Mouse (Mus musculus) B cell, adult 2 months (primary cell): ENCODE results near the gene Trpm3.
A peak's percentile ranks its signal among the peaks of the same experiment; 100 is the strongest.

Experiments used
- DNase-seq, 2 experiments: peaks; one replicate each; pipeline ENCODE4 v3.0.0; 2022

Gene Trpm3

DNA sequence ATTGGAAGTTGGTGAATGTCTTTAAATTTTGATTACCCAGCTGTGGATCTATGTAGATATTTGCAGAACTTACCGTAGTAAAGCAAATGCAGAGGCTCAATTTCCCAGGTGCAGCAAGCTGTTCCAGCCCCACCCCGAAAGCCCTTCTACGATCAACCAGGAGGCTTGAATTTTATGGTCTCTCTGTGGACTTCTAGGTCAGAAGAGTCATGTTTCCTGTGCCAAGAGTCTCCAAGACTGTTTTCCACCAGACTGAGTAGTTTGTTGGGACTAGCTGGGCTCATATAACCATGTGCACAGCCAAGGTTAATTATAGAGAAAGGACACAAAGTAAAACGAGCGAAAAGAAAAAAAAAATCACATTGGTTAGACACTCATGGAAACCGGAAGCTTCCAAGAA, 364.6 kb downstream of the Trpm3 start:
- no peak for DNase-seq

DNA sequence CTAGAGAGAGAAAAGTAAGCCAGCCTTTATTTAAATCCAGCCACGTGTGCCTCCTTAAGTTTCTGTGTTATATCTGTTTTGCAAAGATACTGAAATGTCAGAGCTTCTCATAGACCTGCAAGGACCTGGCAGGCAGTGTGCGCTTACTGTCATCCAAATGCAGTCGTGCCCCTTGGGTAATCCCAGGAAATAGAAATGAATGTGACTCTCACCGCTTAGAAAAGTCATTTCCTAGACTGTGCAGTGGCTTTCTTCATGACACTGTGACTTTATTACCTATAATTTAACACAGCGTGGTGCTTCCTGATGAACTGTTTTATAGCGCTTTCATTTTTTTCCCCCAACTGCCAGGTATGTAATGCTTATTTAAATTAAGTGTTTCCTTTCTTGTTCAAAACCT, 379.7 kb downstream of the Trpm3 start:
- DNase-seq = no peak

GRCm38 (mm10) chr19:22527944-22528343, 389.1 kb downstream of the Trpm3 start:
- DNase-seq = no peak

GRCm38 (mm10) chr19:22542990-22543709, 404.3 kb downstream of the Trpm3 start:
- DNase-seq = no peak

GRCm38 (mm10) chr19:22552179-22552578, 413.3 kb downstream of the Trpm3 start:
- DNase-seq = peak; percentile 52 to 55

DNA sequence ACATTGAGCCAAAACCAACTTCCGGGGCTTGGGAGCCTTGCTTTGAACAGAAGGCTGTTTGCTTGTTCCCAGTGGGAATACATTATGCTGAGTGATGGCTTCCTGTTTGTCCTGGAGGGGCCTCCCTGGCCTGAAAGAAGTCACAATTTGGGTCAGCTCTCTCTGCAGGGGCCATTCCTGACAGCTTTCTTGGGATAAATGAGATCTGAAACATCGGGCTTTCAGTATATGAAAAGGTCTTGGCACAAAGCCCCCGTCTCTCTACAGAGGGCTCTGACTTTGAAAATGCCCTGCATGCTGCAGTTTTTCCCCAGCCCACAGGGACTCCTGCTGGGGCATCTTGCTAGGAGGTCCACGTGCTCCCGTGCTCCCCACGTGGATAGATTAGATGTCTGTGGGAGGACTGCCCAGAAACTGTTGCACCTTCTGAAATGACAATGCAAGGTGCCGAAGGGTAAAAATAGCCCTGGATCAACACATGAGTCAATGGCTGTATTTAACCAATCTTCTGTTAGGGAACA, 415.6 kb downstream of the Trpm3 start:
- DNase-seq = no peak

GRCm38 (mm10) chr19:22572396-22572795, 433.6 kb downstream of the Trpm3 start:
- no peak for DNase-seq

DNA sequence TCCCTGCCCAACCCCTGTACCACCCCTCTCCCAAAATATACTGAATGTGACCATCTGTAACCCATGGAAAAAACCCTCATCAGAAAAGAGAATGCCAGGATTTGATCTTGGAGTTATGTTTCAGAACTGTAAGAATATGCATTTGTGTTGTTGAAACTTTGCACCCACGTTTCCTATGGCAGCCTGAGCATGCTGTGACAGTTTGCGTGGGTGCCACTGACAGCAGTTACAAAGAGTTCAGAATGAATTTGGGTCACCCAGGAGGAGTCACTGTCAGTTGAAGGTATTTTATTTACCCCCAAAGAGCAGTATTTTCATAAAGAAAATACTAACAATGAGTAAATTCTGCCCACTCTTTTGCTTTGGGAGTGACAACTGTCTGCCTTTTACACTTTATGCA, 434.0 kb downstream of the Trpm3 start:
- no peak for DNase-seq

DNA sequence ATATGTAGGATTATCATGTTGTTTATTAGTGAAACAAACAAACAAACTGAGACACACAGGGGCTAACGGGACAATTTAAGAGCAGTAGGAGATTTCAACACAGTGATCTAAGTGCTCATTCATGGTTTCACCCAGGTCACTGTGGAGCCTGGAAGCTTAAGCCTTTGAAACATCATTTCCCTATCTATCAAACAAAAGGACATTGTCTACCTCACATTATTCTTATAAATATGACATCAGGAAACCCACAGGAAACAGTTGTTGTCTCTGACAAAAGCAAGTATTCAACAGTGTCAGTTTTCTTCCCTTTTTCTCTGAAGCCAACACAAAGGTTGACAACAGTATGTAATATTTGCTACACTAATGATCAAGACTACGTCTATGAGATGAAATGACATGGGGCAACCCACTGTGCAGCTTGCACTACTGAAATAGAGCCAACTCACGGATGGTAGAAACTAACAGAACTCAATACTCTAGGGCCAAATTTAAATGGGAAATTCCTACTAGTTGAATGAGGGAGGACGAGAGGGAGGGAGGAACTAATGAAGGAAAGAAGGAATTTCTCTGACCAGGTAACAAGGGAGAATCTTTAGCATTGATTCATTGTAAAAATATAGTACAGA, 443.4 kb downstream of the Trpm3 start:
- DNase-seq = no peak

- no peak for DNase-seq
These were observed 455.6 kb downstream of the Trpm3 start for GRCm38 (mm10) chr19:22594492-22594891.

DNA sequence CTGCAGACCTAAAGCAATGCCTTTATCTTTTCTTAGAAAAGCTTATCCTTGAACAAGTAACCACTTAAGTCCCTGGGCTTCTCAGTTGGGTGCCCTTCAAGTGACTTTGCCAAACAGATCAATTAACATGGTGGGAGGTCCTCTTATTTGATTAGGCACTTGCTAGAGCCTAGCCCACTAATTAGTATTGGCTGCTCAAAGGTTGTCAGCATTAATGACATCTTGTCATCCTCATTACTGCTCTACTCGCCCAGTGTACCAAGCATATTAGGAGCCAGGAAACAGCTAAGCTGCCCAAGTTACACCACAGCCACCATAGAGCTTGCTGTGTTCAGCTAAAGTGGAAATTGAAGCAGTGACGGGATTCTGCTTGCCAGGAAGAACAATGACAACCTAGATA, 456.4 kb downstream of the Trpm3 start:
- no peak for DNase-seq

GRCm38 (mm10) chr19:22596715-22597114, 457.9 kb downstream of the Trpm3 start:
- no peak for DNase-seq

DNA sequence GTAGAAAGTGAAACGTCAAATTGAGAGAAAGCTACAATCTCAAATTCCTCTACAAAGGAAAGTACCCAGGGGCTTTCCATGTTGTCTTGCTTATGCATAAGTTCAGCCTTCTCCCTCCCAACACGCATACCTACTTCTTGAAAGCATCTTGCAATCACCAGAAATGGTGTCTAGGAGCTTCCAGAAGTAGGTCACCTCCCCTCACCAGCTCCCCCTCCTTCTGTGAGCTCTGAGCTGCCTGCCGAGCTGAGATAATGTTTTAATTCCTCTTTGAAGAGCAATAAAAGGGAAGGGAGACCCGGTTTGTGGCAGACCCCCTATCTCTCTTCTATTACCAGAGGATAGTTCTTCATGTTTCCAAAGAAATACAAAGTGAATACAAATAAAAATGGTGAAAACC, 465.5 kb downstream of the Trpm3 start:
- DNase-seq = no peak

DNA sequence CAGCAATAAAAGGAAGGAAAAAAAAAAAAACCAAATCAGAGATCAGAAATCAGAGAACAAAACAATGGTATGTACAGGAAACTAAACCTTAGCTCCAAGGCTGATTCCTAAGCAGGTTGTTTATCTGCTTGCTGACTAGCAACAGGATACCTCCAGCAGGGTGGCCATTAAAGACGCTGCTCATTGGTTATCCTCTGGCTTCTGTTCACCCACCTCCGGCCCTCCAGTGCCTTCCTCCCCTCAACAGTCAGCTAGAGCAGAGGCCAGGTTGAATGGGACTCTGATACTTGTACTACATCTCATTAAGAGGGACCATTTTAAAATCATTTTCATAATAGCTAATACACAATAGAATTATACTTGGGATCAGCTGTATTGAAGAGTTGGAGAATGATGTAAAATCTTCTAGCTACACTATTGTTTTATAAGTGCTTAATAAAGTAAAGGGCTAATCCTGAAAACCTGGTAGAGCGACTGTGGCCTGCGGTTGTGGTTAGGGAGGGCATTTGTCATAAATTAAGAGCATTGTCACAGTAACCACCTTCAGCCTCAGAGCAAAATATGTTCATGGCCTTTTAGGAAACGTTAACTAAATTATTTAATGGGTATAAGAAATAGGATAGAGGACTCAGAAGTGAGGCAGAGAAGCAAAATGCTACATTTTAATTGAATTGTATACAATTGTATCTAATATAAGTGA, 469.3 kb downstream of the Trpm3 start:
- no peak for DNase-seq

DNA sequence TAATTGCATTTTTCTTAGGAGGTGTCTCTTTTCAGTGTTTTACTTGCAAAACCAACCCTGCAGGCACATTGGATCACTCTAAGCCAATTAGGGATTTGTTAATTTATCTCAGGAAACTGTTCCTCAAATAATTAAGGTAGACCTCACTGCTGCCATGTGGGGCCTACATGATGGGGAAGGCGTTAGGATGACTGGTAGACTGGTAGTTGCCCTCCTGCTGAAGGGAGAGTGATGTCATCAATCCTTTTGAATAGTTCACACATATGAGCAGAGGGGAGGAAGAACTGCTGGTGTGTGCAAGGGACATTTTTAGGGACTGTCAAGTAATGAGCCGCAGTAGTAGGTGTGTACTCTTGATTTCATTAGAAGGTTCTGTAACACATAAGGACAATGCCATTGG, 472.8 kb downstream of the Trpm3 start:
- no peak for DNase-seq

GRCm38 (mm10) chr19:22615367-22615766, 476.5 kb downstream of the Trpm3 start:
- DNase-seq = no peak

DNA sequence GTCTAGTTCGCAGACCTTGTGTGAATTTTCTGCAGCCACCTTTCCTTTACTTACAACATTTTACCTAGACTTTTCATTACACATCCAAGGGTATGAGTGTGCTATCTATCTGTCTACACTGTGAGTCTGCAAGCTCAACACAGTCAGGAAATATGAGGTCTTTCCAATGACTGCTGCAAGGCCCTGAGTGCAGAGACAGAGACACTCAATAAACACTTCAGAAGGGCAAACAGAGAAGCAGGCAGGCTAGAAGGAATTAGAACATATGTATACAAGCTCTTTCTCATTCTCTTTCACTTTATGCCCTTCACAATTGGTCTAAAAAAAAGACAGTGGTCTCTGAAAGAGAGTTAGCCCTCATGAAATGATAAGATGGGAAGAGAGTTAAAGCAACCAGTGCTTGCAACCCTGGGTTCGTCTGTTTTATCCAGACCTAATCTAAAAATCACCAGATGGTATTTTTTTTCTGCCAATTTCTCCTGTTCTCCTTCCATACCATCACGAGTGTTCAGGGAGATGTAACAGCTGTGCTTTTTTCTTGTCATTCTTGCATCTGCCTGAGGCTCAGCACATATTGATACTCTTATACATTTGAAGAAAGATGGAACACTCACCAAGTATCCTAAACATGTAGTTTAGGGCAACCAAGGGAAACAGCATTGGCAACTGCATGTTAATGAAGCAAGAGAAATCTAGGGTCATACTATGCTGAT, 486.1 kb downstream of the Trpm3 start:
- DNase-seq = no peak

DNA sequence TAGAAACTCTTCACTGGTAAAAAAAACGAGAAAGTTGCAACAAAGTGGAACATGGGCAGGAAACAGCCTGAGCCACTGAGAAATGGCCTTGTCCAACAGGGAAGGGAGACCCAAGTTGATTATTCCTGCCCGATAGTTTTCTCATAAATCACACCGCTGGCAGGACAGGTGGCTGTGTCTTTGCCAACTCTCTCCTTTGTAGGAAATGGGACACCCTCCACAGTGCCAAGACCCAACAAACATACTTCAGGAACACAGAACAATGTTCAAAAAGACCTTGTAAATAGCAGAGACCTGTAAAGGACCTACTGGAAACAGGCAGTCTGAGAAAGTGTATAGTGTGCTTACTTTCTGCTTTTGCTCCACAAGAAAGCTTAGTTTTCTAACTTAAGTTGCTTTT, 490.0 kb downstream of the Trpm3 start:
- no peak for DNase-seq

- DNase-seq = no peak
These were observed 492.5 kb downstream of the Trpm3 start for GRCm38 (mm10) chr19:22631316-22631715.

DNA sequence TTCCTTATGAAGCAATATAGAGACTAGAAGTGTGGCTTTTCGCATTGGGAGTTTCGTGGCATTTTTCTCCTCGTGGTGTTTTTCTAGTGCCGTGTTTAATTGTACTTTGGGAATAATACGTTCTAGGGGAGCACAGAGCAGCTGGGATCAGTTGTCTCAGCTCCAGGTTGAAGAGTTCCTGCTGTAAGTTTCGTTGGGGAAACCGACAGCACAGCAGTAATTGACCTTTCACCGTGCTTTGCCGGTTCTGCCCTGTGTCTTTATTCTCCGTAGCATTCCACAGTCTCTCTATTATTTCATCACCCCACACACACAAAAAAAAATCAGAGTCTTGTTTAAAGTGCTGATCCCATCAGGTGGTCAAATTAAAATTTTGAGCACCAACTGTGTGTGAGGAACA, 496.8 kb downstream of the Trpm3 start:
- no peak for DNase-seq

DNA sequence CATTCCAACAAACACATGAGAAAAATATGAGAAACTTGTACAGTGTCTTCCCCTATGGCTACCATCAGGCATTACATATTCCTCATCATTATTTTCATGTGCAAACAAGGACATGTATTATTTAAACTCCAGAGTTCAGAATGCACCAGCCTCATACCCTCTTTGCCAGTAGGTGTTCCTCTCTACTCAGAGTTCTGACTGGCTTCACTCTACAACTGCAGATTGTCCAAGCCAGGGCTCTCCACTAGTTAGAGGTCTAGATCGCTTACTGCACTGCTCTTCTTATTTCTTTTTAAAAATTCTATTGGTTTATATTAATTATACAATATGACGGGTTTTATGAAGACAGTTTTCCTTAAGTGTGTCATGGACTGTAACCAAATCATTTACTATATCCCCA, 498.9 kb downstream of the Trpm3 start:
- DNase-seq = no peak

GRCm38 (mm10) chr19:22638394-22638954, 499.6 kb downstream of the Trpm3 start:
- DNase-seq = no peak

DNA sequence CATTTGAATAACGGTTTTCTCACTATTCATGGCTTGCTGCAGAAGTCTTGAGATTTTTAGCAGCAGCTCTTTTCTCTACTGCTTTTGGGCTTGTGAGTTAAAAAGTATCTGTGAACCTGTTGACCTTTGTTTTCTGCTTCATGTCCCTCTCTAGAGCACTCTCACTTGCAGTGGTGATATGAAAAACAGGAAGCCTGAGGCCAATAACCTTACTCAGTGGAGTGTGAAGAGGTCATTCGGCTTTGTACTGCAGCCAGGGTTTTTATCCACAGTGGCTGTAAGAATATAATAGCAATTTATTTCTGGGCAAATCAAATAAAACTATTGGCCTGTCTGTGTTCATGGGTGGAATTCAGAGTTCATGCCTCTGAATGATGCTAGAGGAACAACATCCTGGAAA, 503.3 kb downstream of the Trpm3 start:
- DNase-seq = no peak
